Mouse (Mus musculus) layer of hippocampus, adult 9-11 months (tissue): ENCODE data around the gene Cks2.
"Not testable (repeated sequence)": the region's sequence is repeated elsewhere in the genome, so short reads cannot be mapped to it uniquely, and the experiment has no call there.

ENCODE experiments used
- DNase-seq: peaks from one replicate; pipeline ENCODE4 v3.0.0; 2022

Cks2 gene

GRCm38 (mm10) chr13:51644829-51645789 is at the start of gene Cks2:
Gene Cks2 (plus strand): TSS chr13:51645232.
- DNase-seq: peak; percentile 99

GRCm38 (mm10) chr13:51595404-51595803 is 49.6 kb upstream of the Cks2 start:
- no peak for DNase-seq

- no peak for DNase-seq
Observed at GRCm38 (mm10) chr13:51598063-51598462, 47.0 kb upstream of the Cks2 start.

GRCm38 (mm10) chr13:51600169-51600568 is 44.9 kb upstream of the Cks2 start:
- DNase-seq: no peak

- no peak for DNase-seq
Observed at GRCm38 (mm10) chr13:51602764-51603163, 42.3 kb upstream of the Cks2 start.

GRCm38 (mm10) chr13:51603221-51603893 is 41.7 kb upstream of the Cks2 start:
- DNase-seq: peak; percentile 81

- peak; percentile 76 for DNase-seq
Observed at GRCm38 (mm10) chr13:51603894-51604244, 41.2 kb upstream of the Cks2 start.

- DNase-seq: no peak
Observed at GRCm38 (mm10) chr13:51609231-51609630, 35.8 kb upstream of the Cks2 start.

GRCm38 (mm10) chr13:51611060-51611459 is 34.0 kb upstream of the Cks2 start:
- DNase-seq: no peak

- no peak for DNase-seq
Observed at GRCm38 (mm10) chr13:51611500-51611899, 33.5 kb upstream of the Cks2 start.

GRCm38 (mm10) chr13:51615815-51616214 is 29.2 kb upstream of the Cks2 start:
- DNase-seq: no peak

GRCm38 (mm10) chr13:51616417-51617044 is 28.5 kb upstream of the Cks2 start:
- DNase-seq: peak; percentile 89

- no peak for DNase-seq
Observed at GRCm38 (mm10) chr13:51617306-51617705, 27.7 kb upstream of the Cks2 start.

- DNase-seq: peak; percentile 37
Observed at GRCm38 (mm10) chr13:51617861-51618260, 27.2 kb upstream of the Cks2 start.

- DNase-seq: no peak
Observed at GRCm38 (mm10) chr13:51618602-51619001, 26.4 kb upstream of the Cks2 start.

GRCm38 (mm10) chr13:51622626-51623025 is 22.4 kb upstream of the Cks2 start:
- DNase-seq: no peak

GRCm38 (mm10) chr13:51623678-51624077 is 21.4 kb upstream of the Cks2 start:
- DNase-seq: no peak

GRCm38 (mm10) chr13:51628273-51628848 is 16.7 kb upstream of the Cks2 start:
- no peak for DNase-seq

- DNase-seq: no peak
Observed at GRCm38 (mm10) chr13:51631354-51631992, 13.6 kb upstream of the Cks2 start.

- no peak for DNase-seq
Observed at GRCm38 (mm10) chr13:51632560-51633218, 12.3 kb upstream of the Cks2 start.

- DNase-seq: not testable (repeated sequence)
Observed at GRCm38 (mm10) chr13:51635384-51635783, 9.6 kb upstream of the Cks2 start.

GRCm38 (mm10) chr13:51638958-51639357 is 6.1 kb upstream of the Cks2 start:
- no peak for DNase-seq
